Mouse (Mus musculus) cortical plate, adult 2 months (tissue): Measurements from ENCODE around the gene Hs6st1.

Experiments
- CTCF ChIP-seq: fragments of 200-500 bp; IDR thresholded peaks from 2 replicates; pipeline ENCODE4 v1.5.1; 2011; ENCODE audit warnings: mild to moderate bottlenecking, control low read depth, low read length; ENCODE audit not compliant: insufficient read depth; ENCODE audit errors: extremely low read depth
- POLR2A ChIP-seq: fragments of 200-500 bp; IDR thresholded peaks from 2 replicates; pipeline ENCODE4 v1.6.1; 2011; ENCODE audit warnings: mild to moderate bottlenecking, low read length, control low read depth; ENCODE audit not compliant: insufficient read depth; ENCODE audit errors: extremely low read depth

- TF ChIP-seq CTCF (no peak), POLR2A (no peak)
These were observed 6.0 kb upstream of the Hs6st1 start for GRCm38 (mm10) chr1:36062088-36062805.
